Mouse (Mus musculus): ENCODE data around the gene Tbxa2r.

- TF ChIP-seq CTCF (IDR thresholded peaks at IDR 0.05; ENCODE audit: borderline replicate concordance, control insufficient read depth, extremely low read depth, insufficient read depth, low read length, poor library complexity): peak; percentile 89
- TF ChIP-seq POLR2A (IDR thresholded peaks at IDR 0.05; ENCODE audit: control insufficient read depth, extremely low read depth, insufficient read depth, low read length, poor library complexity): no peak
Measured at GRCm38 (mm10) chr10:81289278-81289677, 39.3 kb upstream of the Tbxa2r start.

Data from thymus, adult 2 months (tissue).